Mouse (Mus musculus) limb, embryonic 12.5 days (tissue): ENCODE measurements around the gene R3hdm4. TPM values are rescaled to one million over a fixed set of nuclear protein-coding genes. Genes with fewer than 3 reads are reported as not detected.

Experiments
- ATAC-seq: fragments of 200-750 bp; cut with Nextera tagmentation; 2 replicates; pipeline ENCODE4 v1.8.0; 2017; ENCODE audit warnings: low read depth, moderate TSS enrichment; ENCODE audit not compliant: insufficient number of reproducible peaks, insufficient read depth, low FRiP score, low TSS enrichment
- H3K27ac ChIP-seq: fragments of 300-500 bp; sonication (generic); 2 replicates; pipeline ENCODE4 v1.5.1; 2016; ENCODE audit warnings: mild to moderate bottlenecking, moderate library complexity
- H3K27me3 ChIP-seq: fragments of 300-500 bp; sonication (generic); 2 replicates; pipeline ENCODE4 v1.6.1; 2016; ENCODE audit warnings: mild to moderate bottlenecking, moderate library complexity
- H3K36me3 ChIP-seq: fragments of 300-500 bp; sonication (generic); 2 replicates; pipeline ENCODE4 v1.6.1; 2016; ENCODE audit warnings: mild to moderate bottlenecking, moderate library complexity
- H3K4me1 ChIP-seq: fragments of 300-500 bp; sonication (generic); replicated peaks from 2 replicates; pipeline ENCODE4 v1.6.1; 2016
- H3K4me2 ChIP-seq: fragments of 300-500 bp; sonication (generic); 2 replicates; pipeline ENCODE4 v1.6.1; 2016; ENCODE audit warnings: mild to moderate bottlenecking, moderate library complexity
- H3K4me3 ChIP-seq: fragments of 300-500 bp; sonication (generic); replicated peaks from 2 replicates; pipeline ENCODE4 v1.5.1; 2016; ENCODE audit warnings: mild to moderate bottlenecking
- H3K9ac ChIP-seq: fragments of 300-500 bp; sonication (generic); replicated peaks from 2 replicates; pipeline ENCODE4 v1.6.1; 2016; ENCODE audit warnings: mild to moderate bottlenecking, moderate library complexity
- H3K9me3 ChIP-seq: fragments of 300-500 bp; sonication (generic); 2 replicates; pipeline ENCODE4 v1.6.1; 2016; ENCODE audit warnings: mild to moderate bottlenecking, moderate library complexity
- WGBS: fragments of 180-500 bp; shearing (Covaris S2); methylation state at CpG from one replicate; pipeline ENCODE4 v1.1.7; 2016; 5-methylcytosine and 5-hydroxymethylcytosine counted together
- polyA plus RNA-seq: library from polyadenylated mRNA; unstranded; fragments of >200 nt; fragmentation: Nextera tagmentation; extraction: Ambion mirVana; gene quantifications from 2 replicates; pipeline ENCODE4 v1.2.1, GENCODE M21; 2016

Gene R3hdm4
- polyA plus RNA-seq, 1 experiment from 2014 or later, result 149 TPM

GRCm38 (mm10) chr10:79930826-79931186 is 9.8 kb upstream of the R3hdm4 start:
- Histone ChIP-seq H3K36me3 (peaks cover 55% of the 10 kb centered on the region), H3K27ac (no peak overlapping the region), H3K9me3 (no peaks in the 10 kb centered on the region), H3K9ac (no peak overlapping the region), H3K4me3 (0 out of 2 replicates have a peak overlapping the region, but pooled peaks have one; percentile 2), H3K4me2 (0 out of 2 replicates have a peak overlapping the region, but pooled peaks have one; percentile 17), H3K4me1 (peaks cover 80% of the 10 kb centered on the region), H3K27me3 (no peaks in the 10 kb centered on the region)
- 87% methylated on average over 16 of the region's 16 CpGs for WGBS
- ATAC-seq, result no peak

- H3K36me3 ChIP-seq, result peaks cover 50% of the 10 kb centered on the region
Measured at GRCm38 (mm10) chr10:79929967-79930825, 9.2 kb upstream of the R3hdm4 start.

GRCm38 (mm10) chr10:79928907-79929701 is 8.1 kb upstream of the R3hdm4 start:
- Histone ChIP-seq H3K4me3 (peak overlapping the region; percentile 97), H3K9me3 (no peaks in the 10 kb centered on the region), H3K9ac (peak overlapping the region; percentile 90), H3K4me2 (peak overlapping the region; percentile 87), H3K27me3 (peaks cover 2% of the 10 kb centered on the region), H3K36me3 (peaks cover 39% of the 10 kb centered on the region), H3K4me1 (peaks cover 69% of the 10 kb centered on the region), H3K27ac (peak overlapping the region; percentile 97)
- ATAC-seq, result no peak
- WGBS, result 9% methylated on average over 9 of the region's 9 CpGs

More at GRCm38 (mm10) chr10:79929967-79930825, 9.2 kb upstream of the R3hdm4 start:
- WGBS, result 85% methylated on average over 18 of the region's 18 CpGs
- H3K27ac ChIP-seq, result peak overlapping the region; percentile 97; the same call in 1 of the 2 replicates
- H3K4me2 ChIP-seq, result peak overlapping the region; percentile 87
- no peaks in the 10 kb centered on the region for H3K27me3 ChIP-seq
- 0 out of 2 replicates have a peak overlapping the region, but pooled peaks have one; percentile 97 for H3K4me3 ChIP-seq
- H3K9me3 ChIP-seq, result no peaks in the 10 kb centered on the region
- no peak for ATAC-seq
- peaks cover 79% of the 10 kb centered on the region for H3K4me1 ChIP-seq
- no peak overlapping the region; the same call in 1 of the 2 replicates for H3K9ac ChIP-seq

GRCm38 (mm10) chr10:79928030-79928694 is 7.2 kb upstream of the R3hdm4 start:
- H3K4me1 ChIP-seq, result peaks cover 59% of the 10 kb centered on the region
- H3K27me3 ChIP-seq, result peaks cover 12% of the 10 kb centered on the region
- H3K4me3 ChIP-seq, result peak overlapping the region; percentile 97
- no peaks in the 10 kb centered on the region for H3K9me3 ChIP-seq
- peak overlapping the region; percentile 97 for H3K27ac ChIP-seq
- H3K4me2 ChIP-seq, result peak overlapping the region; percentile 87
- under 1% methylated on average over 27 of the region's 29 CpGs for WGBS
- H3K36me3 ChIP-seq, result peaks cover 29% of the 10 kb centered on the region
- H3K9ac ChIP-seq, result peak overlapping the region; percentile 90
- no peak for ATAC-seq

- no peak; the same call in 1 of the 2 replicates for ATAC-seq
- Histone ChIP-seq H3K4me3 (peak overlapping the region; percentile 97), H3K27ac (peak overlapping the region; percentile 97), H3K9ac (peak overlapping the region; percentile 90), H3K36me3 (peaks cover 23% of the 10 kb centered on the region), H3K4me1 (peaks cover 52% of the 10 kb centered on the region), H3K4me2 (peak overlapping the region; percentile 87), H3K27me3 (peaks cover 19% of the 10 kb centered on the region), H3K9me3 (no peaks in the 10 kb centered on the region; the same call in 1 of the 2 replicates)
- WGBS, result under 1% methylated on average over 54 of the region's 54 CpGs
Measured at GRCm38 (mm10) chr10:79927324-79928029, 6.5 kb upstream of the R3hdm4 start.

GRCm38 (mm10) chr10:79926491-79927323 is 5.7 kb upstream of the R3hdm4 start, which contains the start of gene Arid3a:
TSS of gene Arid3a (plus strand) at chr10:79927043.
- peak; percentile 45 for ATAC-seq
- Histone ChIP-seq H3K4me1 (peaks cover 46% of the 10 kb centered on the region), H3K4me2 (peak within 1 kb of the TSS; percentile 87)

GRCm38 (mm10) chr10:79925785-79926490 is 4.9 kb upstream of the R3hdm4 start:
- WGBS, result 8% methylated on average over 15 of the region's 15 CpGs
- Histone ChIP-seq H3K27me3 (peaks cover 34% of the 10 kb centered on the region), H3K4me2 (peak overlapping the region; percentile 87), H3K27ac (peak overlapping the region; percentile 97; the same call in 1 of the 2 replicates), H3K4me3 (peak overlapping the region; percentile 97), H3K9me3 (no peaks in the 10 kb centered on the region; the same call in 1 of the 2 replicates), H3K9ac (peak overlapping the region; percentile 90), H3K4me1 (peaks cover 48% of the 10 kb centered on the region), H3K36me3 (peaks cover 7% of the 10 kb centered on the region)
- no peak for ATAC-seq

More at GRCm38 (mm10) chr10:79926491-79927323, 5.7 kb upstream of the R3hdm4 start, which contains the start of gene Arid3a:
- Histone ChIP-seq H3K4me3 (peak within 1 kb of the TSS; percentile 97), H3K36me3 (peaks cover 15% of the 10 kb centered on the region), H3K9me3 (no peaks in the 10 kb centered on the region; the same call in 1 of the 2 replicates), H3K27me3 (peaks cover 26% of the 10 kb centered on the region), H3K9ac (peak within 1 kb of the TSS; percentile 90), H3K27ac (peak within 1 kb of the TSS; percentile 97)
- WGBS, result under 1% methylated on average over 62 of the region's 63 CpGs

- Histone ChIP-seq H3K4me2 (peak overlapping the region; percentile 87; the same call in 1 of the 2 replicates), H3K27me3 (peaks cover 41% of the 10 kb centered on the region), H3K9ac (no peak overlapping the region), H3K4me1 (peaks cover 48% of the 10 kb centered on the region), H3K27ac (peak overlapping the region; percentile 97; the same call in 1 of the 2 replicates), H3K4me3 (0 out of 2 replicates have a peak overlapping the region, but pooled peaks have one; percentile 15), H3K9me3 (no peaks in the 10 kb centered on the region; the same call in 1 of the 2 replicates), H3K36me3 (no peaks in the 10 kb centered on the region)
- ATAC-seq, result no peak
- WGBS, result 11% methylated on average over 29 of the region's 29 CpGs
Measured at GRCm38 (mm10) chr10:79924998-79925784, 4.2 kb upstream of the R3hdm4 start.
